Mouse (Mus musculus) MN1 (cell line): ENCODE measurements around the gene Macrod1.

Experiments
- DNase-seq: peaks from one replicate; pipeline ENCODE4 v3.0.0-alpha.2; 2016; ENCODE audit warnings: low spot score

Macrod1 gene

GRCm38 (mm10) chr19:7240291-7240690, 183.7 kb downstream of the Macrod1 start:
- peak; percentile 15 for DNase-seq

- peak; percentile 94 for DNase-seq
Observed at GRCm38 (mm10) chr19:7240782-7241690, 184.4 kb downstream of the Macrod1 start, which contains the start of gene Naa40. Gene Naa40 (minus strand): TSS chr19:7241183.

- DNase-seq: no peak
Observed at GRCm38 (mm10) chr19:7246021-7246420, 189.4 kb downstream of the Macrod1 start.
